Mouse (Mus musculus): ENCODE data around the gene Ap1b1. TPM values are rescaled to one million over a fixed set of nuclear protein-coding genes. Genes with fewer than 3 reads are reported as not detected.
A peak's percentile ranks its signal among the peaks of the same experiment; 100 is the strongest.
"Not testable (repeated sequence)": the region's sequence is repeated elsewhere in the genome, so short reads cannot be mapped to it uniquely, and the experiment has no call there.

The Ap1b1 gene
- total RNA-seq, 2 experiments from 2014 or later: 23.4 to 46.4 TPM

GRCm38 (mm10) chr11:5058783-5059182, 72.2 kb downstream of the Ap1b1 start:
- no peak for ATAC-seq (replicated peaks; ENCODE audit: poor library complexity, severe bottlenecking)

- ATAC-seq (replicated peaks; ENCODE audit: poor library complexity, severe bottlenecking): no peak
These were observed 72.6 kb downstream of the Ap1b1 start for GRCm38 (mm10) chr11:5059230-5059629.

- peak; percentile 21 for ATAC-seq (replicated peaks; ENCODE audit: poor library complexity, severe bottlenecking)
These were observed 73.1 kb downstream of the Ap1b1 start for GRCm38 (mm10) chr11:5059704-5060156.

- ATAC-seq (replicated peaks; ENCODE audit: poor library complexity, severe bottlenecking): no peak
These were observed 74.3 kb downstream of the Ap1b1 start for GRCm38 (mm10) chr11:5060756-5061412.

- peak; percentile 40 for ATAC-seq (replicated peaks; ENCODE audit: poor library complexity, severe bottlenecking)
These were observed 75.0 kb downstream of the Ap1b1 start for GRCm38 (mm10) chr11:5061413-5062139.

GRCm38 (mm10) chr11:5062326-5062725, 75.7 kb downstream of the Ap1b1 start:
- ATAC-seq (replicated peaks; ENCODE audit: poor library complexity, severe bottlenecking): no peak

- ATAC-seq (replicated peaks; ENCODE audit: poor library complexity, severe bottlenecking): no peak
These were observed 76.4 kb downstream of the Ap1b1 start for GRCm38 (mm10) chr11:5062860-5063505.

GRCm38 (mm10) chr11:5063561-5064281, 77.1 kb downstream of the Ap1b1 start:
- no peak for ATAC-seq (replicated peaks; ENCODE audit: poor library complexity, severe bottlenecking)

GRCm38 (mm10) chr11:5064282-5065055, 77.8 kb downstream of the Ap1b1 start:
- no peak for ATAC-seq (replicated peaks; ENCODE audit: poor library complexity, severe bottlenecking)

GRCm38 (mm10) chr11:5065056-5065821, 78.6 kb downstream of the Ap1b1 start, which contains the start of gene Gas2l1:
Gene Gas2l1 (minus strand): TSS chr11:5065327.
- ATAC-seq (replicated peaks; ENCODE audit: poor library complexity, severe bottlenecking): peak; percentile 43

GRCm38 (mm10) chr11:5067063-5067462, 80.4 kb downstream of the Ap1b1 start:
- no peak for ATAC-seq (replicated peaks; ENCODE audit: poor library complexity, severe bottlenecking)

GRCm38 (mm10) chr11:5068126-5068971, 81.7 kb downstream of the Ap1b1 start:
- ATAC-seq (replicated peaks; ENCODE audit: poor library complexity, severe bottlenecking): no peak

GRCm38 (mm10) chr11:5074882-5075281, 88.3 kb downstream of the Ap1b1 start:
- ATAC-seq (replicated peaks; ENCODE audit: poor library complexity, severe bottlenecking): peak; percentile 33; the same call in 1 of the 2 replicates

- no peak for ATAC-seq (replicated peaks; ENCODE audit: poor library complexity, severe bottlenecking)
These were observed 89.1 kb downstream of the Ap1b1 start for GRCm38 (mm10) chr11:5075760-5076159.

- not testable (repeated sequence) for ATAC-seq (replicated peaks; ENCODE audit: poor library complexity, severe bottlenecking)
These were observed 90.2 kb downstream of the Ap1b1 start for GRCm38 (mm10) chr11:5076843-5077242.

- ATAC-seq (replicated peaks; ENCODE audit: poor library complexity, severe bottlenecking): no peak
These were observed 102.5 kb downstream of the Ap1b1 start for GRCm38 (mm10) chr11:5089147-5089546.

- peak; percentile 47; the same call in 1 of the 2 replicates for ATAC-seq (replicated peaks; ENCODE audit: poor library complexity, severe bottlenecking)
These were observed 105.1 kb downstream of the Ap1b1 start for GRCm38 (mm10) chr11:5091706-5092105.

Measured in granulocyte monocyte progenitor cell, adult 5-6 weeks (primary cell).